Mouse (Mus musculus) yolk sac, embryonic 10.5 days (tissue): ENCODE measurements around the gene Vwa3b.
A peak's percentile ranks its signal among the peaks of the same experiment; 100 is the strongest.

Experiments used
- DNase-seq: peaks from one replicate; pipeline ENCODE4 v3.0.0-alpha.2; 2017; ENCODE audit warnings: low spot score

Vwa3b gene

GRCm38 (mm10) chr1:37124696-37125349 lies 98.4 kb downstream of the Vwa3b start:
- peak; percentile 57 for DNase-seq

GRCm38 (mm10) chr1:37130012-37130570 lies 103.7 kb downstream of the Vwa3b start:
- no peak for DNase-seq

GRCm38 (mm10) chr1:37131146-37131545 lies 104.8 kb downstream of the Vwa3b start:
- no peak for DNase-seq

DNA sequence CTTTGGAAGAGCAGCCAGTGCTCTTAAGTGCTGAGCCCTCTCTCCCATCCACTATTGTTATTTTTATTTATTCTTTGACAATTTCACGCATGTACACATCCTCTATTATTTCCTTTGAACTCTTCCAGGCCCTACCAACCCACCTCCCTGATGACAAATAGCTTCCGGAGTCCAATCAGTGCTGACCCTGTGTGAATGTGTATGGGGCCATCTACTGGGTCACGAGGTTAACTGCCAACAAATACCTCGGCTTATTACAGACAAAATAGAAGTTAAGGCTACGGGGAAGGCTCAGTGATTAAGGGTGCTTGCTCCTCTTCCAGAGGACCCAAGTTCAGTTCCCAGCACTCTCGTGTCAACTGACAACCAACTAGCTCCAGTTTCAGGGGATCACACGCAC lies 106.0 kb downstream of the Vwa3b start:
- DNase-seq, result no peak

DNA sequence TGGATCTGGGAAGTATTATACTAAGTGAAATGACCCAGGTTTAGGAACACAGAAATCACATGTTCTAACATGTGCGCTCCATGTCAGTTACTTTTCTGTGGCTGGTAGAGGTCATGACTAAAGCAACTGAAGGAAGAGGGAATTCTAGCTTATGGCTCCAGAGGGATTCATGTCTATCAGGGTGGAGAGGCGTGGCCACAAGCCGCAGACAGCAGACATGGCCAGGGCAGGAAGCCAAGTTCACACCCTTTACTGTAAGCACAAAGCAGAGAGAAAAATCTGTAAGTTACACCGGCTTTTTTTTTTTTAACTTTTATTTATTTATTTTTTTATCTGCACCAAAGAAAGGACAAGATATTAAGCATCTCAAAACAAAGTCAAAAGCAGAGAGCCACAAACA lies 119.6 kb downstream of the Vwa3b start:
- no peak for DNase-seq

DNA sequence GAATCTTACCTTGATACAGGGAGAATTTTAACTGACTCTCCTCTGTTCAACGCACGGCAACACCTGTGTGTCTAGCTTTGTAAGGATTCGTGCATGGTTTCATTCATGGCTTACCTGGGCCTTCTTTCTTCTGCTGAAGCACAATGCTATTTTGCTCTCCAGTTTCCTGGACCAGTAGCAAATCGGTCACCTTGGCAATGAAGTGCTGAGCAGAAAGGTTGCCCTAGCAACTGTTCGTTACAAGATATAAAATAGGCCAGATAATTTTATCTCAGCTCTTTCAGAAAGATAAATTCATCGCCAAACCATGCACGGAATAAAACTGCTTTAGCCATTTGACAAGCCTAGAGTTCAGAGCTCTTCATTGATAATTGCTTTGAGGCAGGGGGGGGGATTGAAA lies 123.5 kb downstream of the Vwa3b start:
- DNase-seq, result no peak

GRCm38 (mm10) chr1:37151896-37152295 lies 125.5 kb downstream of the Vwa3b start:
- DNase-seq, result no peak

- DNase-seq, result no peak
These were observed 139.7 kb downstream of the Vwa3b start for GRCm38 (mm10) chr1:37166066-37166465.

GRCm38 (mm10) chr1:37167918-37168317 lies 141.5 kb downstream of the Vwa3b start:
- DNase-seq, result no peak

- DNase-seq, result no peak
These were observed 151.5 kb downstream of the Vwa3b start for GRCm38 (mm10) chr1:37177874-37178273.

GRCm38 (mm10) chr1:37179852-37180251 lies 153.5 kb downstream of the Vwa3b start:
- no peak for DNase-seq

GRCm38 (mm10) chr1:37187050-37187449 lies 160.7 kb downstream of the Vwa3b start:
- no peak for DNase-seq

DNA sequence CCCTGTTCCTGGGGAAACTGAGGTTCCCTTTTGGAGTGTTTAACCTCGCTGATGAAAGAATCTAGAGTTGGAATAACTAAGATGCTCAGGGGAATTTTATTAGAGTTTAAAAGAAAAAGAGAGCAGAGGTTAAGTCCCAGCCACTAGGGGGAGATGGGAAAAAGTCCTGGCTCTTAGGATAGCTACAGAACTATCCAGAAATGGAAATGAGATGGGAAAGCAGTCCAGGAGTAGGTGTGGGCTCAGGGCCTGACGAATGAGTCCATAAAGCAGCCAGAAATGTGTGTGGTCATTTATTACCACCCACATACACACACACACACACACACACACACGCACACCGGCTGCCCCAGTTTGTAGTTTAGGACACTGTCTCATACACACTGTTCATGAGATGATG lies 168.2 kb downstream of the Vwa3b start:
- DNase-seq, result no peak

GRCm38 (mm10) chr1:37201406-37201805 lies 175.0 kb downstream of the Vwa3b start:
- no peak for DNase-seq

DNA sequence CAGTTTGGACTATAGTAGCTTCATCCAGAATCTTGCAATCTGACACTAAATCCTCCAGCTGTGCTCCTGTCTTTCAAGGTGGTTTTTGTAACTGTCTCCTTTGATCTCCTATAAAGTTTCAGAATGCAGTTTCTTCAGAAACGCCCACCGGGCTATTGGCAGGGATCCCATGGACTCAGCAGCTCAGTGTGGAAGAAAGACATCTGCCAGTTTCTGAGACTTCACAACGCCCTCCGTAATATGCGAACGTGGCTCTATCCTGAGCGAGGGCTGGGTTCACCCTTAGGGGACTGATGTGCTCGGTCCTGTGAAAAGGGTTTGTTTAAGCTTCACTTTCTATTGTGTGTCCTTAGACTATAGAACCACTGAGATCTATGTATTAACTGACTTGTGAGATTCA lies 181.3 kb downstream of the Vwa3b start:
- DNase-seq, result no peak

GRCm38 (mm10) chr1:37212375-37212774 lies 186.0 kb downstream of the Vwa3b start:
- DNase-seq, result no peak

- no peak for DNase-seq
These were observed 187.7 kb downstream of the Vwa3b start, which contains the start of gene Cnga3 for GRCm38 (mm10) chr1:37214144-37214543. Gene Cnga3, plus strand, starts transcription at chr1:37214434.

GRCm38 (mm10) chr1:37218386-37218785 lies 192.0 kb downstream of the Vwa3b start:
- DNase-seq, result peak; percentile 44

GRCm38 (mm10) chr1:37219593-37219992 lies 193.2 kb downstream of the Vwa3b start:
- DNase-seq, result no peak

DNA sequence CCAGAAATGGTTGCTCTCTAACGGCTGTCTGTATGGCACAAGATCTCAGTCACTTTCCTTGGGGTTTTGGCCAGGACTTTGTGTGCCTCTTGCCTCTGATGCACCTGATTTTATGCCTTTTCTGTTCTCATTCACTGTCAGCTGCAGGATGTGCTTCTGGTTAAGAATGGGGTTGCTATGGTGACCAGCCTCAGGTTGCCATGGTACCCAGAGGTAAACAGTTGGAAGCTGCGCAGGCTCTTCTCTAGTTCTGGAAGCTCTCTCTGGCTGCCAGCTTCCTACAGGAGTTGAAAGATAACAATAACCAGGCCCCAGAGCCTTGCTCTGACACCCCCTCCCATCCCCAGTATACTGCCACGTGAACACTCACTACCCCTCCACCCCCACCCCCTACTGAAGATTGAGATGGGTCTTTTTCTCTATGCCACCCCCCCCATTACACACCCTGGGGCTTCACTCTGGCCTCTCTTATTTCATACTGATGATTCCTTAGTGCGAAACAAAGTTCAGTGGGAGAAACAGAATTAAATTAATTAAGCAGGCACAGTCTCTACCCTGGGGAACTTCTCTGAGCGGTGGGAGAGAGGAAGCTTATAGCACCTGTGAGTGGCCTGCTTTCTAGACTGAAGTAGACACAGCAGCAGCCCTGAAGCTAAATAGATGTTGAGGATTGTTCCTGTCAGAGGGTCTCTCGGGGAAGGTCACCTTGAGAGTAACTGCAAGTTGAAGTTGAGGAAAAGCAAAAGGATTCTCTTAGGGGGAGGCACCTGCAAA lies 193.9 kb downstream of the Vwa3b start:
- DNase-seq, result peak; percentile 43

- DNase-seq, result no peak
These were observed 195.6 kb downstream of the Vwa3b start for GRCm38 (mm10) chr1:37222002-37222401.

DNA sequence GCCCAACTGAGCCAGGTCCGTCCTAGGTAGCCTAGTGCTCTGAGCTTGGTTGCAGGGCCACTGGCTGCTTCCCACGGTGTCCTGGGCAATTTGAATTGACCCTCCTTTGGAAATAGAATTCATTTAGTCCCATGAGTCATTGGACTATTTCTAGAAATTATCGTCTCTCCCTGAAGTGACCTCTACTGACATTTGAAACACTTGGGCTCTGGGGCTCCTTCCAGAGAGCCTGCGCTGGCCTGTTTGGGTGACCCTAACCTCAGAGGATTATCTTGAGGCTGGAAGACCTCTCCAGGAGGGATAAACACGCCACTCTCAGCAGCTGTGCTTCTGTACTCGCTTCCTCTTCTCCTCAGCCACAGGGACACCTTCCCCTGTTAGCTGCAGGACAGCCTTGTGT lies 204.0 kb downstream of the Vwa3b start:
- no peak for DNase-seq

DNA sequence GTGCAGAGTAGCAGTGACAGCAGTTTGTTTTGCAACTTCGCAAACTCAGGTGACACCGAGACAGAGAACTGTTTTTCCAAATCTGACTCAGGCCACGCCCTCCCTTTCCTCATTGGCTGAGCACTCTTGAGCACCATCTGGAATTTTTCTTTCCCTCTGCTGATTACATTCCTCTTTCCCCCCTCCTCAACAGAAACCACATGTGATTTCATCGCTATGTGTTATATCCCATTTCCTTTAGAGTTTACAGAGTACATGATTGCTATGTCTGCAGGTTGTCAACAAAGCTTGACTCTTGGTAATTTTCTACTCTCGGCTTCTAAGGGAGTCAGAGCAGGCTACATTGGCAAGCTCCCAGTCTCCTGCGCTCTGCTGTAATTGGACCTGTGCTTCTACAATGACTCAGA lies 204.9 kb downstream of the Vwa3b start:
- no peak for DNase-seq
